Mouse (Mus musculus): ENCODE data around the gene Slc45a1. TPM values are rescaled to one million over a fixed set of nuclear protein-coding genes. Genes with fewer than 3 reads are reported as not detected.

The Slc45a1 gene
- polyA plus RNA-seq, 1 experiment, result not detected

- Histone ChIP-seq H3K36me3 (ENCODE audit: control insufficient read depth, insufficient read depth) (no peaks in the 10 kb centered on the region), H3K4me2 (ENCODE audit: low read depth) (peak overlapping the region; percentile 58), H3K4me3 (no peak overlapping the region), H3ac (ENCODE audit: control insufficient read depth, insufficient read length) (no peak overlapping the region), H3K27me3 (ENCODE audit: control insufficient read depth, insufficient read depth, insufficient read length) (no peaks in the 10 kb centered on the region), H3K79me2 (ENCODE audit: control insufficient read depth, insufficient read depth) (peaks cover 64% of the 10 kb centered on the region)
- TF ChIP-seq TCF3 (IDR thresholded peaks at IDR 0.05; ENCODE audit: insufficient read length, low read depth), result no peak
- no peak for TF ChIP-seq REST (IDR thresholded peaks at IDR 0.05; ENCODE audit: insufficient read depth, insufficient read length)
- TF ChIP-seq MYOG (IDR thresholded peaks at IDR 0.05; ENCODE audit: control insufficient read depth in 1 of 3, insufficient read depth in 1 of 3, insufficient read length in 2 of 3, low read depth in 2 of 3), result no peak
- no peak for TF ChIP-seq POLR2AphosphoS2 (IDR thresholded peaks at IDR 0.05; ENCODE audit: insufficient read length, low read depth)
- no peak for TF ChIP-seq SRF (IDR thresholded peaks at IDR 0.05; ENCODE audit: control insufficient read depth, insufficient read length, low read depth)
- TF ChIP-seq USF1 (IDR thresholded peaks at IDR 0.05; ENCODE audit: low read depth), result no peak
- no peak for TF ChIP-seq MYOD1 (IDR thresholded peaks at IDR 0.05; ENCODE audit: control insufficient read depth in 1 of 3, insufficient read length in 2 of 3, low read depth in 2 of 3)
- TF ChIP-seq MAX (IDR thresholded peaks at IDR 0.05; ENCODE audit: low read depth), result no peak
- no peak for TF ChIP-seq CEBPB (IDR thresholded peaks at IDR 0.05; ENCODE audit: insufficient read depth, poor library complexity, severe bottlenecking)
- TF ChIP-seq TCF12 (IDR thresholded peaks at IDR 0.05; ENCODE audit: insufficient read depth, poor library complexity, severe bottlenecking), result no peak
- no peak for TF ChIP-seq POLR2A (IDR thresholded peaks at IDR 0.05; ENCODE audit: insufficient read length, low read depth)
- no peak for TF ChIP-seq E2F4 (IDR thresholded peaks at IDR 0.05; ENCODE audit: insufficient read depth)
Observed at GRCm38 (mm10) chr4:150594298-150594829, 57.6 kb downstream of the Slc45a1 start.

GRCm38 (mm10) chr4:150593473-150594217 lies 58.3 kb downstream of the Slc45a1 start:
- H3K4me3 ChIP-seq, result no peak overlapping the region
- no peaks in the 10 kb centered on the region for H3K36me3 ChIP-seq (ENCODE audit: control insufficient read depth, insufficient read depth)
- H3K27me3 ChIP-seq (ENCODE audit: control insufficient read depth, insufficient read depth, insufficient read length), result no peaks in the 10 kb centered on the region
- no peak overlapping the region for H3ac ChIP-seq (ENCODE audit: control insufficient read depth, insufficient read length)
- peaks cover 70% of the 10 kb centered on the region for H3K79me2 ChIP-seq (ENCODE audit: control insufficient read depth, insufficient read depth)
- peak overlapping the region; percentile 58 for H3K4me2 ChIP-seq (ENCODE audit: low read depth)
- no peak for TF ChIP-seq TCF3 (IDR thresholded peaks at IDR 0.05; ENCODE audit: insufficient read length, low read depth)
- TF ChIP-seq REST (IDR thresholded peaks at IDR 0.05; ENCODE audit: insufficient read depth, insufficient read length), result no peak
- TF ChIP-seq USF1 (IDR thresholded peaks at IDR 0.05; ENCODE audit: low read depth), result no peak
- no peak for TF ChIP-seq MYOG (IDR thresholded peaks at IDR 0.05; ENCODE audit: control insufficient read depth in 1 of 3, insufficient read depth in 1 of 3, insufficient read length in 2 of 3, low read depth in 2 of 3)
- TF ChIP-seq E2F4 (IDR thresholded peaks at IDR 0.05; ENCODE audit: insufficient read depth), result no peak
- no peak for TF ChIP-seq POLR2A (IDR thresholded peaks at IDR 0.05; ENCODE audit: insufficient read length, low read depth)

GRCm38 (mm10) chr4:150592087-150592486 lies 59.9 kb downstream of the Slc45a1 start:
- no peaks in the 10 kb centered on the region for H3K27me3 ChIP-seq (ENCODE audit: control insufficient read depth, insufficient read depth, insufficient read length)
- no peak overlapping the region for H3K4me2 ChIP-seq (ENCODE audit: low read depth)
- no peak for TF ChIP-seq MYOG (IDR thresholded peaks at IDR 0.05; ENCODE audit: control insufficient read depth in 1 of 3, insufficient read depth in 1 of 3, insufficient read length in 2 of 3, low read depth in 2 of 3)
- TF ChIP-seq MAX (IDR thresholded peaks at IDR 0.05; ENCODE audit: low read depth), result no peak
- TF ChIP-seq SRF (IDR thresholded peaks at IDR 0.05; ENCODE audit: control insufficient read depth, insufficient read length, low read depth), result no peak
- no peak for TF ChIP-seq REST (IDR thresholded peaks at IDR 0.05; ENCODE audit: insufficient read depth, insufficient read length)
- no peak for TF ChIP-seq CEBPB (IDR thresholded peaks at IDR 0.05; ENCODE audit: insufficient read depth, poor library complexity, severe bottlenecking)
- no peak for TF ChIP-seq E2F4 (IDR thresholded peaks at IDR 0.05; ENCODE audit: insufficient read depth)
- TF ChIP-seq POLR2A (IDR thresholded peaks at IDR 0.05; ENCODE audit: insufficient read length, low read depth), result no peak
- TF ChIP-seq TCF12 (IDR thresholded peaks at IDR 0.05; ENCODE audit: insufficient read depth, poor library complexity, severe bottlenecking), result no peak
- no peak for TF ChIP-seq POLR2AphosphoS2 (IDR thresholded peaks at IDR 0.05; ENCODE audit: insufficient read length, low read depth)
- TF ChIP-seq USF1 (IDR thresholded peaks at IDR 0.05; ENCODE audit: low read depth), result no peak
- TF ChIP-seq TCF3 (IDR thresholded peaks at IDR 0.05; ENCODE audit: insufficient read length, low read depth), result no peak
- TF ChIP-seq MYOD1 (IDR thresholded peaks at IDR 0.05; ENCODE audit: control insufficient read depth in 1 of 3, insufficient read length in 2 of 3, low read depth in 2 of 3), result no peak
- no peaks in the 10 kb centered on the region for H3K36me3 ChIP-seq (ENCODE audit: control insufficient read depth, insufficient read depth)
- H3ac ChIP-seq (ENCODE audit: control insufficient read depth, insufficient read length), result no peak overlapping the region
- H3K4me3 ChIP-seq, result no peak overlapping the region
- H3K79me2 ChIP-seq (ENCODE audit: control insufficient read depth, insufficient read depth), result peaks cover 76% of the 10 kb centered on the region

- no peak overlapping the region for H3ac ChIP-seq (ENCODE audit: control insufficient read depth, insufficient read length)
- H3K4me3 ChIP-seq, result no peak overlapping the region
- H3K27me3 ChIP-seq (ENCODE audit: control insufficient read depth, insufficient read depth, insufficient read length), result no peaks in the 10 kb centered on the region
- no peak for TF ChIP-seq CEBPB (IDR thresholded peaks at IDR 0.05; ENCODE audit: insufficient read depth, poor library complexity, severe bottlenecking)
- no peak for TF ChIP-seq POLR2A (IDR thresholded peaks at IDR 0.05; ENCODE audit: insufficient read length, low read depth)
- TF ChIP-seq MYOD1 (IDR thresholded peaks at IDR 0.05; ENCODE audit: control insufficient read depth in 1 of 3, insufficient read length in 2 of 3, low read depth in 2 of 3), result no peak
- TF ChIP-seq POLR2AphosphoS2 (IDR thresholded peaks at IDR 0.05; ENCODE audit: insufficient read length, low read depth), result no peak
- TF ChIP-seq TCF3 (IDR thresholded peaks at IDR 0.05; ENCODE audit: insufficient read length, low read depth), result no peak
- TF ChIP-seq SRF (IDR thresholded peaks at IDR 0.05; ENCODE audit: control insufficient read depth, insufficient read length, low read depth), result no peak
- TF ChIP-seq USF1 (IDR thresholded peaks at IDR 0.05; ENCODE audit: low read depth), result no peak
- TF ChIP-seq MAX (IDR thresholded peaks at IDR 0.05; ENCODE audit: low read depth), result no peak
- no peak for TF ChIP-seq E2F4 (IDR thresholded peaks at IDR 0.05; ENCODE audit: insufficient read depth)
- TF ChIP-seq MYOG (IDR thresholded peaks at IDR 0.05; ENCODE audit: control insufficient read depth in 1 of 3, insufficient read depth in 1 of 3, insufficient read length in 2 of 3, low read depth in 2 of 3), result no peak
- no peak for TF ChIP-seq REST (IDR thresholded peaks at IDR 0.05; ENCODE audit: insufficient read depth, insufficient read length)
- TF ChIP-seq TCF12 (IDR thresholded peaks at IDR 0.05; ENCODE audit: insufficient read depth, poor library complexity, severe bottlenecking), result no peak
- no peaks in the 10 kb centered on the region for H3K36me3 ChIP-seq (ENCODE audit: control insufficient read depth, insufficient read depth)
- H3K4me2 ChIP-seq (ENCODE audit: low read depth), result no peak overlapping the region
- H3K79me2 ChIP-seq (ENCODE audit: control insufficient read depth, insufficient read depth), result peaks cover 77% of the 10 kb centered on the region
Observed at GRCm38 (mm10) chr4:150591602-150592001, 60.4 kb downstream of the Slc45a1 start.

Measured in myocyte (in vitro differentiated cells).